Mouse (Mus musculus) left cerebral cortex, postnatal 36 days (tissue): ENCODE measurements around the gene Mlip. TPM values are rescaled to one million over a fixed set of nuclear protein-coding genes. Genes with fewer than 3 reads are reported as not detected.

ENCODE experiments used
- total RNA-seq, 2 experiments: library from RNA; stranded (reverse); gene quantifications; 2 replicates each; pipeline ENCODE4 v1.2.3; 2021

Gene Mlip
- total RNA-seq, 2 experiments from 2014 or later = 117 to 119 TPM

Other genes with a start within 250 kb of the Mlip start
- 1 to 10 TPM; 6.1 to 6.2 TPM for gene Lrrc1, start 191.9 kb upstream of the Mlip start, total RNA-seq